Mouse (Mus musculus) megakaryocyte, embryonic 14.5 days (primary cell): ENCODE data around the gene Tec. TPM values are rescaled to one million over a fixed set of nuclear protein-coding genes. Genes with fewer than 3 reads are reported as not detected.

Experiments
- H3K27me3 ChIP-seq: replicated peaks from 2 replicates; pipeline ENCODE3; 2012; ENCODE audit warnings: inconsistent platforms
- H3K36me3 ChIP-seq: replicated peaks from 2 replicates; pipeline ENCODE3; 2012; ENCODE audit warnings: low read length, inconsistent platforms, mixed read lengths
- H3K4me1 ChIP-seq: 2 replicates; pipeline ENCODE4 v1.6.1; 2012; ENCODE audit warnings: inconsistent platforms
- H3K4me3 ChIP-seq: replicated peaks from 2 replicates; pipeline ENCODE3; 2012; ENCODE audit warnings: moderate library complexity, mild to moderate bottlenecking, inconsistent platforms
- H3K9me3 ChIP-seq: 2 replicates; pipeline ENCODE4 v1.6.1; 2012; ENCODE audit warnings: inconsistent platforms
- FLI1 ChIP-seq: IDR thresholded peaks from 2 replicates; pipeline ENCODE4 v1.6.1; 2012; ENCODE audit warnings: low read length, inconsistent platforms, mixed read lengths
- GATA1 ChIP-seq: IDR thresholded peaks from 3 replicates; pipeline ENCODE4 v1.6.1; 2012; ENCODE audit warnings: mixed read lengths, low read length, inconsistent platforms, borderline replicate concordance
- polyA plus RNA-seq: library from polyadenylated mRNA; stranded (reverse); fragments of >175 nt; gene quantifications from 2 replicates; pipeline ENCODE4 v1.2.3, GENCODE M21; 2012; ENCODE audit warnings: low replicate concordance; ENCODE audit not compliant: insufficient read depth

Tec gene
- polyA plus RNA-seq, 1 experiment: 4.6 TPM

DNA sequence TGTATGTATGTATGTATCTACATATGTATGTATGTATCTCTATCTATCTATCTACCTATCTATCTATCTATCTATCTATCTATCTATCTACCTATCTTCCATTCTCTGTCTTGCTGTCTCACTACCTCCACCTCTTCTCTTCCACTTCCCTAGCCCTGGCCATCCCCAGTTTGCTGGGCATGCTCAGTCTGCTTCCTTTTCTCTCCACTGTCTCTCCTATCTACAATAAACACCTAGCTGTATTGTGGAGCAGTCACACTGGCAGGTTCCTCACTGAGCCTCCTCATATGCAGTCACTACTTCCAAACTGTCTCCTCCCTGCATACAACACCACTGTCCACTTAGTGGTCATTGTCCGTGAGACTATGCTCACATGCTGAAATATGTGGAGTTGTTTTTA is 135.4 kb downstream of the Tec start:
- TF ChIP-seq GATA1 (no peak), FLI1 (no peak)

DNA sequence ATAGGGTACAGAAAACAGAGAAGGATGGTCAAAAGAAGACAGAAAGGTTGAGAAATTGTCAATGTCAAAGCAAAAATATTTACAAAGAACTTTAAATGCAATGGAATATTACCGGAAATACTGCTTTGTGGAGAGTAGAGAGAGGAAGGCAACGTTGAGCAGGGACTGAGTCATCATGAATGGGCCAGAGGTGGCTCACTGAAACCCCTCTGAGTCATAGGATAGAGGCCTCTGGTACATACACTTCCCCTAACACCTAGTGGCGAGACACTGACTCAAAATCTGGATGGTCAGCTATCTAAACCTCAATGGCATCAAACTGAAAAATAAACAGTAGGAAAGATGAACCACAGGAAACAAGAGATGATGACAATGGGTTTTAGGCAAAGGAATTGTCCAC is 142.9 kb downstream of the Tec start:
- Histone ChIP-seq H3K9me3 (no peaks in the 10 kb centered on the region), H3K36me3 (no peaks in the 10 kb centered on the region), H3K4me3 (no peak overlapping the region), H3K4me1 (peaks cover 30% of the 10 kb centered on the region), H3K27me3 (peaks cover 2% of the 10 kb centered on the region)
- TF ChIP-seq GATA1 (no peak), FLI1 (no peak)

More for the DNA sequence above, 135.4 kb downstream of the Tec start:
- peaks cover 7% of the 10 kb centered on the region for H3K27me3 ChIP-seq
- H3K9me3 ChIP-seq: no peaks in the 10 kb centered on the region
- H3K4me1 ChIP-seq: peaks cover 6% of the 10 kb centered on the region
- no peaks in the 10 kb centered on the region for H3K36me3 ChIP-seq
- H3K4me3 ChIP-seq: no peak overlapping the region

DNA sequence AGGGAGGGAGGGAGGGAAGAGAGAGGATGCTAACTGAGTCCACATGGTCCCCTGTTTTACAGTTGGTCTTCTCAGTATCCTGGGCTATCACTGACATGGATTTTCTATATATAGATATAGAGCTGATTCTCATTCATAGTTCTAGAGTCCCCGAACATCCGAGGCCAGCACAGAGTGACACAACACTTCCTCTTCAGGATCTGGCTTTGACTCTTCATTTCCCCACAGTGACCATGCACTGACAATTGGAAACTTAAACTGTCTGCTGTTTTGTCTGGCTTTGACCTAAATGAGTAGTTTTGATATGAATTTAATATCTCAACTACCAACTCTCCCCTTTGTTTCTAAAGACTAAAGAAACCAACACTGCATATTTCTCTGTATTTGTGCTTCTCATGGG is 144.9 kb downstream of the Tec start:
- H3K27me3 ChIP-seq: peaks cover 2% of the 10 kb centered on the region
- TF ChIP-seq GATA1 (no peak), FLI1 (no peak)
- H3K36me3 ChIP-seq: no peaks in the 10 kb centered on the region
- H3K4me1 ChIP-seq: peaks cover 32% of the 10 kb centered on the region
- no peaks in the 10 kb centered on the region for H3K9me3 ChIP-seq
- no peak overlapping the region for H3K4me3 ChIP-seq

DNA sequence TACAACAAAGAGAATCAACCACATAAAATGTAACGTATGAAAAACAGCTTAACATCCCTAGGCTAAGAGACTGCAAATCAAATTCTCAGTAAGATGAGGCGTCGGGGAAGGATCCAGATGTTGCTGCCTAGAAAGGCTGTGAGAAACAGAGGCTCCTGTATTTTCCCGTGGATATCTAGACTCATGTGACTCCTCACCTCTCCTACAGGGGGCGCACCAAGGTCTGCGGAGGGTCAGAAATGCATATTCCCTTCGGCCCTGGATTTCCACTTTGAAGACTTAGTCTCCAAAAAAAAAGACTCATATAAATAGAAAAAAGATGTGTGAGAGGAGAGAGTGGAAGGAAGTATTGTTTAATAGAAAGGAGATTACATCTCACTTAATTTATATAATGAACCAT is 147.7 kb downstream of the Tec start:
- H3K4me3 ChIP-seq: no peak overlapping the region
- TF ChIP-seq FLI1 (no peak), GATA1 (no peak)
- no peaks in the 10 kb centered on the region for H3K9me3 ChIP-seq
- peaks cover 12% of the 10 kb centered on the region for H3K27me3 ChIP-seq
- H3K4me1 ChIP-seq: peaks cover 25% of the 10 kb centered on the region
- no peaks in the 10 kb centered on the region for H3K36me3 ChIP-seq

DNA sequence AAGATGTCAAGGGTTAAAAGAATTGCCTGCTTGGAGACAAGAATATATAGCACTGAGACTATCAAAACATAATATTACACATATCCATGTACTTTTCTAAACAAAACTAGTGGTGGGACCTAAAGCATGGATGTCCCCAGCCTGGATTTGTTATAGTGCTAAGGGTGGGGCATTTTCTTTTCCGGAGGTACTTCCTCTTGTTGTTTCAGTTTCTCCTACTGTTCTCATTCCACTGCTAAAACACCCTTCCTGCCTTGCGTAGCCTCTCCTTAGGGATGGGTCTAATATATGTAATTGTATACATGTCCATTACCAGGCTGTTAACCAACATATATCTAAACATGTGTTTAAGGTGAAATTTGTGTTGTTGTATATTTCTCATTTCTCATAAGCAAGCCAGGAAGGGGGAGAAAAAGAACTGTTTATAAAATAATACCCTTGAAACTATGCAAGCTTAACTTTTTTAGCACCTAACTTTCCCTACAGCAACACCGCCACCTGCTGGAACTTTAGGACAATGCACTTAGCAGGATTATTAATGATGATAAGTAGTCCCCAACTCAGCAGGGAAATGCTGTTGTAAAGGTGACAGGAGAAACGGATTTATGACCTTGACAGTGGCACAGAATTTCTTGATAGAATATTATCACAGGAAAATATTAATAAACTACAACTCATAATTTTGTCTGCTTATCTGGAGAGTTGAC is 157.6 kb downstream of the Tec start:
- no peak overlapping the region for H3K4me3 ChIP-seq
- peaks cover 2% of the 10 kb centered on the region for H3K27me3 ChIP-seq
- H3K4me1 ChIP-seq: no peaks in the 10 kb centered on the region
- TF ChIP-seq GATA1 (no peak), FLI1 (no peak)
- H3K9me3 ChIP-seq: peaks cover 4% of the 10 kb centered on the region; the same call in 1 of the 2 replicates
- H3K36me3 ChIP-seq: no peaks in the 10 kb centered on the region

DNA sequence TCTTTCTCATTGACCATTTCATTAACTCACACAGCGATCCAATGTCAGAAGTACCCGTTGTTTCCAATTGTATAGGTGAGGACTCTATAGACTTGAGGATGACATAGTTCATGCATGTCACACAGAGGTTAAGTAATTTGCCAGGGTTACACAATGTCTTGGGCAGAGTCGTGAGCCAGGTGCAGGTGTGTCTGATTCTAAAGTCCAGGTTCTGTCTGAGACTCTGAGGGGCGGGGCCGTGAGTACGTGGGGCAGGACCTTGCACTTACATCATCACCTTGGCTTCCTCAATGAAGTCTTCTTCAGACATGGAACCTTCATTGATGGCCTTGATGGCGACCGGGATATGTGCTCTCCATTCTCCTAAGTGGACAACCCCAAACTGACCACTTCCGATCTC is 158.3 kb downstream of the Tec start:
- Histone ChIP-seq H3K4me3 (no peak overlapping the region), H3K27me3 (no peaks in the 10 kb centered on the region), H3K9me3 (peaks cover 11% of the 10 kb centered on the region), H3K4me1 (no peaks in the 10 kb centered on the region), H3K36me3 (no peaks in the 10 kb centered on the region)
- TF ChIP-seq FLI1 (no peak), GATA1 (no peak)

DNA sequence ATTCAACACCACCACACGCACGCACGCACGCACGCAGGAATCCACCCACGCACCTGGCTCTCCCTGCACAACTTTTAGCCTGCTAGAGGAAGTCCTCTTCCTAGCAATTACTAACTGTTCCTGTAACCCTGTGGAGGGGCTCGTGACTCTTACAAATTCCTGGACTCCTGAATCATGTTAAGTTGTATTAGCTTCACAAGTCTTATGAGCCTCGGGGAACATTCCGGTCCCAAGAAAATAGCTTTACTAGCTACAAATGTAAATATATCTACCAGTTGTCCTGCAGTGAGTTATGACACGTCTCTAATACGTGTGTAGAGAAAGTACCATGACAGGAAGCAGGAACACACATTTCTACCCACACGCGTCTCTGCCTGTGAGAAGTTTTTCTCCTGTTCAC is 158.8 kb downstream of the Tec start:
- no peaks in the 10 kb centered on the region for H3K27me3 ChIP-seq
- no peak overlapping the region for H3K4me3 ChIP-seq
- no peaks in the 10 kb centered on the region for H3K36me3 ChIP-seq
- H3K9me3 ChIP-seq: peaks cover 16% of the 10 kb centered on the region
- no peaks in the 10 kb centered on the region for H3K4me1 ChIP-seq
- TF ChIP-seq FLI1 (no peak), GATA1 (no peak)

DNA sequence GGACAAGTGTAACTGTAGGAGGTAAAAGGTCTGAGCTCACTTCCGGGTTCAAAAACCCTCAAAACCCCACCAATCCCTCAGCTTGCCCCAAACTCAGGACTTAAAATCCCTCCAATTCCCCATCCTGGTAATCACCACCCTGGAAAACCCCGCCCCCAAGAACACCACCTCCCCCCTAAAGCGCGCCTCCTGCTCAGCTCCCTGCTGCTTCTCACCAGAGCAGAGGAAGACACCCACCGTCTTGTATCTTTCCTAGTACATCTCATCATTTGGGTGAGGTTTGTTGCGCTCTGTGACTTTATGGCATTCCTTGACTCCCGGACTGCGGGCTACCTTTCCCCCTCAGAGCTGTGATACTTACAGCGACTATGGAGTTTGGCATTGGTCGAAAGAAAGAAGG is 161.6 kb downstream of the Tec start:
- no peak for TF ChIP-seq FLI1
- no peak for TF ChIP-seq GATA1
- H3K4me3 ChIP-seq: no peak overlapping the region
- no peaks in the 10 kb centered on the region for H3K4me1 ChIP-seq
- H3K36me3 ChIP-seq: no peaks in the 10 kb centered on the region
- no peaks in the 10 kb centered on the region for H3K27me3 ChIP-seq
- H3K9me3 ChIP-seq: peaks cover 18% of the 10 kb centered on the region

DNA sequence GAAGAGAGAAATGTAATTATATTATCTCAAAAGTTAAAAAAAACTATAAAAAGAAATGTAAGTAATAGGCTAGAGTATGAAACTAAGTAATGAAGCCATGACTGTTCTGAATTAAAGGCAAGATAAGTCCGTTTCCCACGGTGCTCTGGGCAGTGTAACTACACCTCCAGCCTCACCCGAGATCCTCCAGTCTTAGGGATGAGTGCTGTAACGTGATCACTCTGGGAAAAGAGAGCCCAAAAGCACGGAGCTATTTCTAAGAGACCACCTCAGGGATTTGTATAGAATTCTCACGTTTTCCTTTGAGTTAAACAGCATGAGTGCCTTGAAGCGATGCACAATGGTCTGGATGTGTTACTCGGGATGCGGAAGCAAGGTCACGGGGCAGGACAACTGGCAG is 162.2 kb downstream of the Tec start:
- no peaks in the 10 kb centered on the region for H3K27me3 ChIP-seq
- peaks cover 21% of the 10 kb centered on the region for H3K9me3 ChIP-seq
- no peak overlapping the region for H3K4me3 ChIP-seq
- TF ChIP-seq GATA1 (no peak), FLI1 (no peak)
- H3K36me3 ChIP-seq: no peaks in the 10 kb centered on the region
- H3K4me1 ChIP-seq: no peaks in the 10 kb centered on the region

Other genes with a start within 250 kb of the Tec start
- gene Cnga1, start 224.2 kb downstream of the Tec start, polyA plus RNA-seq: not detected in 2 replicates
- gene Nipal1, start 220.7 kb downstream of the Tec start, polyA plus RNA-seq: not detected in 2 replicates
- 0.11 TPM in 1 of 2 replicates, not detected in the other for gene Txk, start 115.7 kb downstream of the Tec start, polyA plus RNA-seq
- gene Slain2, start 45.8 kb upstream of the Tec start, polyA plus RNA-seq: 23.7 and 28.9 TPM in 2 replicates
- not detected in 2 replicates for gene Gm10135, start 106.2 kb upstream of the Tec start, polyA plus RNA-seq
- gene Slc10a4, start 138.4 kb upstream of the Tec start, polyA plus RNA-seq: 1.2 TPM in 1 of 2 replicates, not detected in the other